Mouse (Mus musculus) heart, embryonic 12.5 days (tissue): ENCODE results near the gene Yju2. TPM values are rescaled to one million over a fixed set of nuclear protein-coding genes. Genes with fewer than 3 reads are reported as not detected.

Experiments used
- ATAC-seq: fragments of 200-750 bp; cut with Nextera tagmentation; 2 replicates; pipeline ENCODE4 v1.8.0; 2017; ENCODE audit warnings: moderate TSS enrichment, moderate library complexity; ENCODE audit not compliant: insufficient number of reproducible peaks, low FRiP score
- H3K27ac ChIP-seq: fragments of 300-500 bp; sonication (generic); 2 replicates; pipeline ENCODE4 v1.5.1; 2016; ENCODE audit warnings: mild to moderate bottlenecking, moderate library complexity; ENCODE audit not compliant: poor library complexity, severe bottlenecking
- H3K27me3 ChIP-seq: fragments of 300-500 bp; sonication (generic); replicated peaks from 2 replicates; pipeline ENCODE4 v1.6.1; 2016; ENCODE audit warnings: mild to moderate bottlenecking, moderate library complexity
- H3K36me3 ChIP-seq: fragments of 300-500 bp; sonication (generic); 2 replicates; pipeline ENCODE4 v1.6.1; 2016; ENCODE audit warnings: mild to moderate bottlenecking, moderate library complexity
- H3K4me1 ChIP-seq: fragments of 300-500 bp; sonication (generic); replicated peaks from 2 replicates; pipeline ENCODE4 v1.6.1; 2016; ENCODE audit warnings: mild to moderate bottlenecking
- H3K4me2 ChIP-seq: fragments of 300-500 bp; sonication (generic); 2 replicates; pipeline ENCODE4 v1.6.1; 2016; ENCODE audit warnings: mild to moderate bottlenecking, moderate library complexity
- H3K4me3 ChIP-seq: fragments of 300-500 bp; sonication (generic); 2 replicates; pipeline ENCODE4 v1.5.1; 2016; ENCODE audit warnings: mild to moderate bottlenecking
- H3K9ac ChIP-seq: fragments of 300-500 bp; sonication (generic); 2 replicates; pipeline ENCODE4 v1.6.1; 2016; ENCODE audit warnings: mild to moderate bottlenecking, moderate library complexity
- H3K9me3 ChIP-seq: fragments of 300-500 bp; sonication (generic); replicated peaks from 2 replicates; pipeline ENCODE4 v1.6.1; 2016; ENCODE audit warnings: mild to moderate bottlenecking, moderate library complexity
- WGBS: fragments of 180-500 bp; shearing (Covaris S2); methylation state at CpG from one replicate; pipeline ENCODE4 v1.1.7; 2016; 5-methylcytosine and 5-hydroxymethylcytosine counted together
- polyA plus RNA-seq: library from polyadenylated mRNA; unstranded; fragments of >200 nt; fragmentation: Nextera tagmentation; extraction: Ambion mirVana; gene quantifications from 2 replicates; pipeline ENCODE4 v1.2.1, GENCODE M21; 2016

The Yju2 gene
- polyA plus RNA-seq, 1 experiment from 2014 or later: 17.5 TPM

DNA sequence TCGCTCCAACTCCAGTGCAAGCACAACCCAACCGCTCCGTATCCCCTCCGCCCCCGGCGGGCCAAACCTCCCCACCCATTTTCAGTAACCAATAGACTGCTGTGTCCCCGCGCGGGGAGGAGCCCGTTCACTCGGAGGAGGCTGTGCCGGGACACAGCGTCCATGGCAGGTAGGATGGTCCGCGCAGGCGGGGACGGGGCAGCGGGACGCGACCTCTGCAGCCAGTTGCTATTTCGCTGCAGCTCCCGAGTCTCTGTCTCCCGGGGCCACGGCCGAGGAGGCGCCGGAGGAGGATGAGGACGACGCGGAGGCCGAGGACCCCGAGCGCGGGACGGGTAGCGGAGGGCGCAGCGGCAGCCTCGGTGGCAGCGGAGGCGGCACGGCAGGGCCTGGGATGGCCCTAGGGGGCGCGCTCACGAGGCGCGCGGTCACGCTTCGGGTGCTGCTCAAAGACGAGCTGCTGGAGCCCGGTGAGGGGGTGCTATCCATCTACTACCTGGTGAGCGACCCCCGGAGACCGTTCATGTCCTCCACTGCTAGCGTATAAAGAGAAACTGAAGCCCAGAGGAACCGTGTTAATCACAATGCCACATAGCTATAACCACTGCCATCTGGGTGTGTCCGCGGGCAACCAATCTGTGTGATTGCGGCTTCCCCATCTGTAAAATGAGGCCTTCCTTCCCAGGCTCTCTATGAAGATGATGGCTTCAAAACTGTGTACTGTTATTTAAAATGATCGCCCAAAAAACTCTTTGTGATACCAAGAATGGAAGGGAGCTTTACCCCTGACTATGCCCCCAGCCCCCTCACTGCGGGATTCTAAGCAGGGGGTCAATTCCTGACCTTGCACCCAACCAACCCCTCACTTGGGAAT, 50.4 kb downstream of the Yju2 start:
- WGBS: 2% methylated on average over 60 of the region's 62 CpGs
- H3K9me3 ChIP-seq: no peaks in the 10 kb centered on the region
- peaks cover 29% of the 10 kb centered on the region for H3K36me3 ChIP-seq
- peak overlapping the region; percentile 95 for H3K4me2 ChIP-seq
- H3K9ac ChIP-seq: peak overlapping the region; percentile 78
- H3K27ac ChIP-seq: peak overlapping the region; percentile 84
- peak; percentile 90 for ATAC-seq
- H3K27me3 ChIP-seq: no peaks in the 10 kb centered on the region
- H3K4me1 ChIP-seq: peaks cover 33% of the 10 kb centered on the region
- H3K4me3 ChIP-seq: peak overlapping the region; percentile 81

DNA sequence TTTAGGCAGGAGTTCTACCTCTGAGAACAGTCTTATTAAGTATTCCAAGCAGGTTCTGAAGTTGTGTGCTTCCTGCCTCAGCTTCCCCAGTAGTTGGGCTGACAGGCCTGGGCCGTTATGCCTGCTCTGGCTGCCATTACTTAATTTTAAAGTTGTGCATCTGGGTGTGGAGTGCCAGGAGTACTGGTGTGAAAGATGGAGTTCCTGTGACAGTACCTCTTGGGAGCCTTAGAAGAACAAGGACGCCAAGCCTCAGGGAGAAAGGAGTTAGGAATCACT, 51.0 kb downstream of the Yju2 start:
- Histone ChIP-seq H3K9ac (peak overlapping the region; percentile 78), H3K36me3 (peaks cover 32% of the 10 kb centered on the region), H3K27me3 (no peaks in the 10 kb centered on the region), H3K4me2 (peak overlapping the region; percentile 95), H3K9me3 (no peaks in the 10 kb centered on the region), H3K4me1 (peaks cover 33% of the 10 kb centered on the region), H3K27ac (no peak overlapping the region), H3K4me3 (peak overlapping the region; percentile 81)
- WGBS: 45% methylated on average over 2 of the region's 2 CpGs
- ATAC-seq: no peak

- Histone ChIP-seq H3K9me3 (no peaks in the 10 kb centered on the region), H3K27me3 (no peaks in the 10 kb centered on the region), H3K9ac (peak overlapping the region; percentile 78), H3K4me3 (peak overlapping the region; percentile 81; the same call in 1 of the 2 replicates), H3K36me3 (peaks cover 36% of the 10 kb centered on the region), H3K4me2 (peak overlapping the region; percentile 95), H3K27ac (no peak overlapping the region), H3K4me1 (peaks cover 30% of the 10 kb centered on the region)
- WGBS: 66% methylated on average over 14 of the region's 14 CpGs
- no peak for ATAC-seq
Observed at GRCm38 (mm10) chr17:56010255-56010654, 51.4 kb downstream of the Yju2 start.

DNA sequence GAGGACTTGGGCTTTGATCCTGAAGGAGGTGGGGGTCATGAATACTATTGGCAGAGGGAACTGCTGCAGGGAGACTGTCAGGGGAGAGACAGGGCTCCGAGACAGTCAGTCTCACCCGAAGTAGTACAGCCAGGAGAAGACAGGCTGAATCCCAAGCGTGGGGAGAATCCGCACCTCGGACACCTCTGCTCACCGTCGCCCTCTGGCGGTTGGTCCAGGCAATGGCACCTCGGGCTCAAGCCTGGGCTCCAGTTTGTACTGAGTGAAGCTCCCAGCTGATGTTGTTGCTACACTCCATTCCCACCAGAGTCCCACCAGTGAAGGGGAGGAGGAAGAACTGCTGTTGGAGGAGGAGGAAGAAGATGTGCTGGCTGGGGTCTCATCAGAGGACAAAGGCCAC, 51.8 kb downstream of the Yju2 start:
- H3K4me3 ChIP-seq: 0 out of 2 replicates have a peak overlapping the region, but pooled peaks have one; percentile 81
- H3K27me3 ChIP-seq: no peaks in the 10 kb centered on the region
- no peaks in the 10 kb centered on the region for H3K9me3 ChIP-seq
- ATAC-seq: no peak
- peak overlapping the region; percentile 78; the same call in 1 of the 2 replicates for H3K9ac ChIP-seq
- no peak overlapping the region for H3K27ac ChIP-seq
- peaks cover 40% of the 10 kb centered on the region for H3K36me3 ChIP-seq
- peaks cover 27% of the 10 kb centered on the region for H3K4me1 ChIP-seq
- 18% methylated on average over 9 of the region's 9 CpGs for WGBS
- H3K4me2 ChIP-seq: peak overlapping the region; percentile 95

GRCm38 (mm10) chr17:56011441-56011840, 52.5 kb downstream of the Yju2 start:
- H3K4me2 ChIP-seq: no peak overlapping the region
- H3K9me3 ChIP-seq: no peaks in the 10 kb centered on the region
- no peak overlapping the region for H3K4me3 ChIP-seq
- peaks cover 48% of the 10 kb centered on the region for H3K36me3 ChIP-seq
- no peak overlapping the region for H3K27ac ChIP-seq
- ATAC-seq: no peak
- H3K9ac ChIP-seq: no peak overlapping the region
- peaks cover 25% of the 10 kb centered on the region for H3K4me1 ChIP-seq
- WGBS: 87% methylated on average over 7 of the region's 7 CpGs
- no peaks in the 10 kb centered on the region for H3K27me3 ChIP-seq

DNA sequence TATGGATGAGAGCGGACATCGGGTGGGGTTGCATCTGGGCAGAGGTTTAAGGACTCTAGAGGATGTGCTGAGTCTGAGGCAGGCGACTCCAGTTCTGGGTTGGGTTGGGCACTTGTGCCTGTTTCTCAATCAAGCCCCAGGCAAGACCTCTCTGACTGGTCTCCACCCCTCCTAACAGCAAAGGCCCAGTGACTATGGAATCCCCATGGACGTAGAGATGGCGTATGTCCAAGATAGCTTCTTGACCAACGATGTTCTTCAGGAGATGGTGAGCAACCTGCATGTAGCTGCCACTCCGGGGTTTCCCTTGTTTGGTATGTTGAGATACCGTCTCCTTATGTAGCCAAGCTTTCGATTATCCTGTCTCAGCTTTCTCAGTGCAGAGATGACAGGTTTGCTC, 56.4 kb downstream of the Yju2 start:
- WGBS: 90% methylated on average over 9 of the region's 9 CpGs
- H3K9me3 ChIP-seq: no peaks in the 10 kb centered on the region
- H3K4me2 ChIP-seq: no peak overlapping the region
- no peak overlapping the region for H3K27ac ChIP-seq
- H3K4me3 ChIP-seq: no peak overlapping the region
- no peak for ATAC-seq
- no peak overlapping the region for H3K9ac ChIP-seq
- H3K27me3 ChIP-seq: no peaks in the 10 kb centered on the region
- H3K4me1 ChIP-seq: peaks cover 20% of the 10 kb centered on the region
- H3K36me3 ChIP-seq: peaks cover 86% of the 10 kb centered on the region

GRCm38 (mm10) chr17:56016382-56016781, 57.5 kb downstream of the Yju2 start:
- Histone ChIP-seq H3K4me2 (no peak overlapping the region), H3K27ac (no peak overlapping the region), H3K27me3 (no peaks in the 10 kb centered on the region), H3K4me3 (no peak overlapping the region), H3K9ac (no peak overlapping the region), H3K36me3 (peaks cover 88% of the 10 kb centered on the region), H3K9me3 (no peaks in the 10 kb centered on the region), H3K4me1 (peaks cover 23% of the 10 kb centered on the region)
- WGBS: 85% methylated on average over 8 of the region's 8 CpGs
- no peak for ATAC-seq

- WGBS: 87% methylated on average over 15 of the region's 15 CpGs
- Histone ChIP-seq H3K4me1 (peaks cover 27% of the 10 kb centered on the region), H3K27me3 (no peaks in the 10 kb centered on the region), H3K36me3 (peaks cover 81% of the 10 kb centered on the region), H3K9me3 (no peaks in the 10 kb centered on the region), H3K27ac (no peak overlapping the region), H3K4me2 (no peak overlapping the region), H3K9ac (no peak overlapping the region), H3K4me3 (no peak overlapping the region)
- no peak for ATAC-seq
Observed at GRCm38 (mm10) chr17:56016793-56017785, 58.2 kb downstream of the Yju2 start.

GRCm38 (mm10) chr17:56017848-56018247, 58.9 kb downstream of the Yju2 start:
- no peaks in the 10 kb centered on the region for H3K9me3 ChIP-seq
- H3K9ac ChIP-seq: no peak overlapping the region
- no peak overlapping the region for H3K4me2 ChIP-seq
- H3K27ac ChIP-seq: no peak overlapping the region
- H3K4me1 ChIP-seq: peaks cover 34% of the 10 kb centered on the region
- 0 out of 2 replicates have a peak, but pooled peaks have one; percentile 9 for ATAC-seq
- H3K4me3 ChIP-seq: no peak overlapping the region
- 90% methylated on average over 7 of the region's 7 CpGs for WGBS
- peaks cover 76% of the 10 kb centered on the region for H3K36me3 ChIP-seq
- no peaks in the 10 kb centered on the region for H3K27me3 ChIP-seq
